Mouse (Mus musculus): ENCODE measurements around the gene Phf7. TPM values are rescaled to one million over a fixed set of nuclear protein-coding genes. Genes with fewer than 3 reads are reported as not detected.
A peak's percentile ranks its signal among the peaks of the same experiment; 100 is the strongest.

Phf7 gene
- total RNA-seq, 2 experiments from 2014 or later, result 5.3 to 6.0 TPM

- H3K4me3 ChIP-seq, result no peak overlapping the region
- peak overlapping the region; percentile 56; the same call in 1 of the 2 replicates for H3K27ac ChIP-seq
- no peak for DNase-seq (ENCODE audit: low spot score in 2 of 2)
- no peak for TF ChIP-seq CTCF (conservative IDR thresholded peaks at IDR 0.05)
Observed at GRCm38 (mm10) chr14:31189348-31189747, 61.8 kb downstream of the Phf7 start.

GRCm38 (mm10) chr14:31188771-31189181 lies 62.3 kb downstream of the Phf7 start:
- TF ChIP-seq CTCF (conservative IDR thresholded peaks at IDR 0.05), result no peak
- Histone ChIP-seq H3K4me3 (no peak overlapping the region), H3K27ac (peak overlapping the region; percentile 56; the same call in 1 of the 2 replicates)
- no peak for DNase-seq (ENCODE audit: low spot score in 2 of 2)

Other genes with a start within 250 kb of the Phf7 start
- 10 to 100 TPM; 39.9 to 49.9 TPM for gene Glt8d1, start 249.9 kb downstream of the Phf7 start, total RNA-seq (2021)
- gene Spcs1, start 249.6 kb downstream of the Phf7 start, total RNA-seq (2021), result 100 to 1,000 TPM; 156 to 162 TPM
- 10 to 100 TPM; 56.3 to 56.8 TPM for gene Pbrm1, start 232.2 kb downstream of the Phf7 start, total RNA-seq (2021)
- 10 to 100 TPM; 48.8 to 54.1 TPM for gene Gnl3, start 232.2 kb downstream of the Phf7 start, total RNA-seq (2021)
- gene Smim4, start 122.4 kb downstream of the Phf7 start, total RNA-seq (2021), result 10 to 100 TPM; 26.4 to 28.0 TPM
- 10 to 100 TPM; 12.6 to 13.4 TPM for gene Nt5dc2, start 120.3 kb downstream of the Phf7 start, total RNA-seq (2021)
- 10 to 100 TPM; 23.2 TPM for gene Stab1, start 82.7 kb downstream of the Phf7 start, total RNA-seq (2021)
- gene Tnnc1, start 43.0 kb downstream of the Phf7 start, total RNA-seq (2021), result 1 to 10 TPM; 2.4 to 2.9 TPM
- 100 to 1,000 TPM; 472 to 491 TPM for gene Nisch, start 34.4 kb downstream of the Phf7 start, total RNA-seq (2021)
- gene Sema3g, start 33.5 kb downstream of the Phf7 start, total RNA-seq (2021), result 1 to 10 TPM; 5.0 to 6.1 TPM
- gene Bap1, start 133 bp upstream of the Phf7 start, total RNA-seq (2021), result 100 to 1,000 TPM; 130 to 144 TPM
- gene Dnah1, start 72.6 kb upstream of the Phf7 start, total RNA-seq (2021), result 1 to 10 TPM; 4.6 to 5.8 TPM
- 10 to 100 TPM; 35.6 to 39.4 TPM for gene Capn7, start 85.3 kb upstream of the Phf7 start, total RNA-seq (2021)
- 100 to 1,000 TPM; 147 to 158 TPM for gene Sh3bp5, start 184.8 kb upstream of the Phf7 start, total RNA-seq (2021)
- 10 to 100 TPM; 13.7 to 19.4 TPM for gene Eaf1, start 243.1 kb upstream of the Phf7 start, total RNA-seq (2021)
- 10 to 100 TPM; 32.4 to 35.0 TPM for gene Mettl6, start 243.7 kb upstream of the Phf7 start, total RNA-seq (2021)

All from layer of hippocampus, adult 2 months (tissue).